Mouse (Mus musculus): ENCODE results near the gene Otop2. TPM values are rescaled to one million over a fixed set of nuclear protein-coding genes. Genes with fewer than 3 reads are reported as not detected.
A peak's percentile ranks its signal among the peaks of the same experiment; 100 is the strongest.

Gene Otop2
- polyA plus RNA-seq, 1 experiment from 2014 or later, result not detected

GRCm38 (mm10) chr11:115372015-115372414, 65.1 kb downstream of the Otop2 start:
- Histone ChIP-seq H3K9ac (ENCODE audit: low read depth, low read length) (no peak overlapping the region), H3K36me3 (ENCODE audit: control insufficient read depth, insufficient read depth, low read length) (no peaks in the 10 kb centered on the region), H3K27me3 (ENCODE audit: control insufficient read depth, insufficient read depth, low read length) (peaks cover 65% of the 10 kb centered on the region), H3K4me3 (ENCODE audit: low read depth, low read length) (no peak overlapping the region), H3K4me1 (ENCODE audit: control insufficient read depth, insufficient read depth, low read length) (peaks cover 14% of the 10 kb centered on the region), H3K9me3 (replicated peaks; ENCODE audit: control insufficient read depth, low read length) (no peaks in the 10 kb centered on the region), H3K27ac (ENCODE audit: low read depth, low read length) (no peak overlapping the region), H3K4me2 (no peak overlapping the region)
- ATAC-seq (replicated peaks; ENCODE audit: insufficient number of reproducible peaks, low FRiP score, low TSS enrichment), result no peak
- WGBS (ENCODE audit: insufficient replicate concordance), result 40% methylated on average over 1 of the region's 1 CpGs

GRCm38 (mm10) chr11:115372737-115373136, 65.8 kb downstream of the Otop2 start:
- Histone ChIP-seq H3K27me3 (ENCODE audit: control insufficient read depth, insufficient read depth, low read length) (peaks cover 58% of the 10 kb centered on the region), H3K4me1 (ENCODE audit: control insufficient read depth, insufficient read depth, low read length) (peaks cover 7% of the 10 kb centered on the region; the same call in 1 of the 2 replicates), H3K27ac (ENCODE audit: low read depth, low read length) (no peak overlapping the region), H3K4me3 (ENCODE audit: low read depth, low read length) (no peak overlapping the region), H3K9ac (ENCODE audit: low read depth, low read length) (no peak overlapping the region), H3K9me3 (replicated peaks; ENCODE audit: control insufficient read depth, low read length) (no peaks in the 10 kb centered on the region), H3K36me3 (ENCODE audit: control insufficient read depth, insufficient read depth, low read length) (no peaks in the 10 kb centered on the region), H3K4me2 (no peak overlapping the region)
- no peak for ATAC-seq (replicated peaks; ENCODE audit: insufficient number of reproducible peaks, low FRiP score, low TSS enrichment)
- WGBS (ENCODE audit: insufficient replicate concordance), result 49% methylated on average over 2 of the region's 2 CpGs

GRCm38 (mm10) chr11:115373805-115374694, 67.1 kb downstream of the Otop2 start:
- WGBS (ENCODE audit: insufficient replicate concordance), result 3% methylated on average over 30 of the region's 30 CpGs
- peak overlapping the region; percentile 74 for H3K4me2 ChIP-seq
- H3K9me3 ChIP-seq (replicated peaks; ENCODE audit: control insufficient read depth, low read length), result no peaks in the 10 kb centered on the region
- H3K4me1 ChIP-seq (ENCODE audit: control insufficient read depth, insufficient read depth, low read length), result peaks cover 7% of the 10 kb centered on the region; the same call in 1 of the 2 replicates
- H3K36me3 ChIP-seq (ENCODE audit: control insufficient read depth, insufficient read depth, low read length), result no peaks in the 10 kb centered on the region
- no peak overlapping the region for H3K27ac ChIP-seq (ENCODE audit: low read depth, low read length)
- H3K4me3 ChIP-seq (ENCODE audit: low read depth, low read length), result peak overlapping the region; percentile 40
- H3K27me3 ChIP-seq (ENCODE audit: control insufficient read depth, insufficient read depth, low read length), result peaks cover 50% of the 10 kb centered on the region
- ATAC-seq (replicated peaks; ENCODE audit: insufficient number of reproducible peaks, low FRiP score, low TSS enrichment), result no peak; the same call in 1 of the 2 replicates
- H3K9ac ChIP-seq (ENCODE audit: low read depth, low read length), result peak overlapping the region; percentile 63; the same call in 1 of the 2 replicates

GRCm38 (mm10) chr11:115374695-115375425, 67.9 kb downstream of the Otop2 start:
- Histone ChIP-seq H3K27ac (ENCODE audit: low read depth, low read length) (no peak overlapping the region), H3K4me3 (ENCODE audit: low read depth, low read length) (peak overlapping the region; percentile 40; the same call in 1 of the 2 replicates), H3K9me3 (replicated peaks; ENCODE audit: control insufficient read depth, low read length) (no peaks in the 10 kb centered on the region), H3K9ac (ENCODE audit: low read depth, low read length) (no peak overlapping the region), H3K36me3 (ENCODE audit: control insufficient read depth, insufficient read depth, low read length) (no peaks in the 10 kb centered on the region), H3K27me3 (ENCODE audit: control insufficient read depth, insufficient read depth, low read length) (peaks cover 45% of the 10 kb centered on the region), H3K4me1 (ENCODE audit: control insufficient read depth, insufficient read depth, low read length) (peaks cover 7% of the 10 kb centered on the region; the same call in 1 of the 2 replicates), H3K4me2 (peak overlapping the region; percentile 74)
- ATAC-seq (replicated peaks; ENCODE audit: insufficient number of reproducible peaks, low FRiP score, low TSS enrichment), result no peak
- 55% methylated on average over 12 of the region's 12 CpGs for WGBS (ENCODE audit: insufficient replicate concordance)

GRCm38 (mm10) chr11:115376722-115377121, 69.8 kb downstream of the Otop2 start:
- peaks cover 32% of the 10 kb centered on the region for H3K27me3 ChIP-seq (ENCODE audit: control insufficient read depth, insufficient read depth, low read length)
- no peak for ATAC-seq (replicated peaks; ENCODE audit: insufficient number of reproducible peaks, low FRiP score, low TSS enrichment)
- no peaks in the 10 kb centered on the region for H3K36me3 ChIP-seq (ENCODE audit: control insufficient read depth, insufficient read depth, low read length)
- no peak overlapping the region for H3K4me3 ChIP-seq (ENCODE audit: low read depth, low read length)
- no peak overlapping the region for H3K9ac ChIP-seq (ENCODE audit: low read depth, low read length)
- no peaks in the 10 kb centered on the region for H3K9me3 ChIP-seq (replicated peaks; ENCODE audit: control insufficient read depth, low read length)
- 59% methylated on average over 7 of the region's 7 CpGs for WGBS (ENCODE audit: insufficient replicate concordance)
- no peak overlapping the region for H3K27ac ChIP-seq (ENCODE audit: low read depth, low read length)
- peaks cover 9% of the 10 kb centered on the region; the same call in 1 of the 2 replicates for H3K4me1 ChIP-seq (ENCODE audit: control insufficient read depth, insufficient read depth, low read length)
- H3K4me2 ChIP-seq, result no peak overlapping the region

GRCm38 (mm10) chr11:115377254-115377653, 70.3 kb downstream of the Otop2 start:
- Histone ChIP-seq H3K9ac (ENCODE audit: low read depth, low read length) (no peak overlapping the region), H3K27ac (ENCODE audit: low read depth, low read length) (no peak overlapping the region), H3K4me1 (ENCODE audit: control insufficient read depth, insufficient read depth, low read length) (peaks cover 9% of the 10 kb centered on the region; the same call in 1 of the 2 replicates), H3K27me3 (ENCODE audit: control insufficient read depth, insufficient read depth, low read length) (peaks cover 27% of the 10 kb centered on the region), H3K4me2 (no peak overlapping the region), H3K4me3 (ENCODE audit: low read depth, low read length) (no peak overlapping the region), H3K36me3 (ENCODE audit: control insufficient read depth, insufficient read depth, low read length) (no peaks in the 10 kb centered on the region), H3K9me3 (replicated peaks; ENCODE audit: control insufficient read depth, low read length) (no peaks in the 10 kb centered on the region)
- ATAC-seq (replicated peaks; ENCODE audit: insufficient number of reproducible peaks, low FRiP score, low TSS enrichment), result no peak
- WGBS (ENCODE audit: insufficient replicate concordance), result 78% methylated on average over 4 of the region's 4 CpGs

DNA sequence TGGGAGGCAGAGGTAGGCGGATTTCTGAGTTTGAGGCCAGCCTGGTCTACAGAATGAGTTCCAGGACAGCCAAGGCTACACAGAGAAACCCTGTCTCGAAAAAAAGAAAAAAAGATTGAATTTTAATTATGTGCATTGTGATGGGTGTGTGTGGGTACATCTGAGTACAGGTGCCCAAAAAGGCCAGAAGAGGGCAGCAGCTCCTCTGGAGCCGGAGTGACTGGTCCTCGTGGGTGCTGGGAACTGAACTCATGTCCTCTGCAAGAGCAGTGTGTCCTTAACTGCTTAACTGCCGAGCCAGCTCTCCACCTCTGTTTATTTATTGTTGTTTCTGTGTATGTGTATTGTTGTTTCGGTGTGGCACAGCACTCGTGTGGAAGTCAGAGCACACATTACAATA, 70.9 kb downstream of the Otop2 start:
- H3K4me2 ChIP-seq, result no peak overlapping the region
- 67% methylated on average over 7 of the region's 7 CpGs for WGBS (ENCODE audit: insufficient replicate concordance)

DNA sequence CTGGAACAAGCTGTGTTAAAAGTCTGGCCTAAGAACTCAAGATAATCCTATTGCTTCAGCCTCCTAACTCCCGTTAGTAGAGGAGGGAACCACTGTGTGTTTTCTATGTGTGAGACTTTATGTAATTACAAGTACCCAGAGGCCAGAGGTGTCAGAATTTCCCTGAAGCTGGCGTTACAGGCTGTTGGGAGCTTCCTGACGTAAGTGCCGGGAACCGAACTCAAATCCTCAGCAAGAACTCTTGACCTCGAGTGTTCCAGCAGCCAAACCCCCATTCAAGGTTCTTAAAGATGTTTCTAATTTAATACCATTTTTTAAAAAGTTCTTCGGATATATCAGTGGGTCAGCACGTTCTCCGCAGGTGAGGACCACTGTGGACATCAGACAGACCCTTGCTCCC, 74.3 kb downstream of the Otop2 start:
- 8% methylated on average over 9 of the region's 9 CpGs for WGBS (ENCODE audit: insufficient replicate concordance)
- H3K4me2 ChIP-seq, result peak overlapping the region; percentile 75
- H3K27ac ChIP-seq (ENCODE audit: low read depth, low read length), result no peak overlapping the region
- peak overlapping the region; percentile 46; the same call in 1 of the 2 replicates for H3K9ac ChIP-seq (ENCODE audit: low read depth, low read length)
- H3K36me3 ChIP-seq (ENCODE audit: control insufficient read depth, insufficient read depth, low read length), result no peaks in the 10 kb centered on the region
- H3K27me3 ChIP-seq (ENCODE audit: control insufficient read depth, insufficient read depth, low read length), result peaks cover 18% of the 10 kb centered on the region; the same call in 1 of the 2 replicates
- peaks cover 27% of the 10 kb centered on the region for H3K4me1 ChIP-seq (ENCODE audit: control insufficient read depth, insufficient read depth, low read length)
- peak overlapping the region; percentile 78 for H3K4me3 ChIP-seq (ENCODE audit: low read depth, low read length)
- no peaks in the 10 kb centered on the region for H3K9me3 ChIP-seq (replicated peaks; ENCODE audit: control insufficient read depth, low read length)
- ATAC-seq (replicated peaks; ENCODE audit: insufficient number of reproducible peaks, low FRiP score, low TSS enrichment), result no peak

More for the DNA sequence above, 70.9 kb downstream of the Otop2 start:
- H3K27me3 ChIP-seq (ENCODE audit: control insufficient read depth, insufficient read depth, low read length), result peaks cover 28% of the 10 kb centered on the region
- no peak overlapping the region for H3K9ac ChIP-seq (ENCODE audit: low read depth, low read length)
- no peaks in the 10 kb centered on the region for H3K36me3 ChIP-seq (ENCODE audit: control insufficient read depth, insufficient read depth, low read length)
- peaks cover 12% of the 10 kb centered on the region for H3K4me1 ChIP-seq (ENCODE audit: control insufficient read depth, insufficient read depth, low read length)
- H3K9me3 ChIP-seq (replicated peaks; ENCODE audit: control insufficient read depth, low read length), result no peaks in the 10 kb centered on the region
- H3K27ac ChIP-seq (ENCODE audit: low read depth, low read length), result no peak overlapping the region
- ATAC-seq (replicated peaks; ENCODE audit: insufficient number of reproducible peaks, low FRiP score, low TSS enrichment), result no peak
- H3K4me3 ChIP-seq (ENCODE audit: low read depth, low read length), result no peak overlapping the region

All from heart, embryonic 11.5 days (tissue).